8 mouse cellular contexts compared by ENCODE assay signal in the genomic region with DNA sequence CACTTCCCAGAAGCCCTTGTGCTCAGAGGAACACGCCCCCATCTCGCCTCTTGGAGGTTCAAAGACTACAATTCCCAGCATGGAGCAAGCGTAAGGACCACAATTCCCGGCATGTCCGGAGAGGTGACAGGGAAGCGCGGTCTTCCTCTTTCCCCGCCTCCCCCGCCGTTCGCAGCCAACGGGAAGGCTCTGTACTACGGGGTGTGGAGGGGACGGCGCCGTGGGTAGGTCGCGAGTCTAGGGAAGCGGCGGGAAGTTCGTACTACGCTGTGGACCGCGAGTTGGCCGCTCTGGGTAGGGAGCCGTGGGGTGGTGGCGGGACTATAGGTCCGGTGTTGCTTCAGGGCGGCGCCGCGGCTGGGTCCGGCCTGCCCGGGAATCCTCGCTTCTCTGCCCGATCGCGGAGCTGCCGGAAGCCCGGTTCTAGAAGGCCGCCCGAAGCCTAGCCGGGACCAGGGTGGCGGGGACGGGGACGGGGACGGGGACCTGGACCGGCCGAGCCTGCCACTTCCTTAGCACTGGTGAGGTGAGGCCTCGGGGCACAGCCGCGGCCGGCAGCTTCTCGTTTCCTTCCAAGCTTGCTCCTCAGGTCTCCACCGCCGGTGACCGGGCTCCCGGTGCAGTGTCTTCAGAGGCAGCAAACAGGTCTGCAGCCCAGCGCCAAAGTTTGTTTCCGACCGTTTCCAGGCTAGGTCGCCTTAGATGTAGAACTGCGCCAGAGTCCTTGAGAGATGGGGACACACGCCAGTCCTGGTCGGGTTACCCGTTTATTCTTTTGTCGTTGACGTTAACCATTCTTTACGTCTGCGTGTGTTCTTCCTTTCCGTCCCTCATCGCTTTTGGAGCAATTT. TPM values are rescaled to one million over a fixed set of nuclear protein-coding genes. Genes with fewer than 3 reads are reported as not detected.
DNase-seq lines count a peak whose midpoint lies in the region; ATAC-seq lines count a peak whose summit lies in the region.

A gene (plus strand): TSS at position 164 of the 851 bp plus-strand sequence.

- H3K27me3 ChIP-seq in hindbrain, embryonic 16.5 days (replicated peaks; ENCODE audit: control insufficient read depth, insufficient read depth, low read length): no peaks in the 10 kb centered on the region

- peaks cover 47% of the 10 kb centered on the region for H3K79me2 ChIP-seq in macrophage (ENCODE audit: inconsistent target)

- peaks cover 2% of the 10 kb centered on the region for H3K4me1 ChIP-seq in hindbrain, embryonic 16.5 days (ENCODE audit: control insufficient read depth, insufficient read depth, low read depth, low read length)

- H3K27ac ChIP-seq in hindbrain, embryonic 16.5 days (ENCODE audit: low read depth, low read length): peak within 1 kb of the TSS; percentile 44; the same call in 1 of the 2 replicates
- H3K27ac ChIP-seq in macrophage: peak within 1 kb of the TSS; percentile 62

- H3K9me3 ChIP-seq in hindbrain, embryonic 16.5 days (ENCODE audit: control insufficient read depth, low read length): no peaks in the 10 kb centered on the region

- H3K36me3 ChIP-seq in hindbrain, embryonic 16.5 days (ENCODE audit: control insufficient read depth, insufficient read depth, low read length): no peaks in the 10 kb centered on the region
- no peaks in the 10 kb centered on the region for H3K36me3 ChIP-seq in macrophage (ENCODE audit: inconsistent target)

- H3K4me3 ChIP-seq in hindbrain, embryonic 16.5 days (ENCODE audit: low read length): peak within 1 kb of the TSS; percentile 93
- peak within 1 kb of the TSS; percentile 87 for H3K4me3 ChIP-seq in macrophage (ENCODE audit: inconsistent target)

- H3K9ac ChIP-seq in hindbrain, embryonic 16.5 days (ENCODE audit: low read depth, low read length): peak within 1 kb of the TSS; percentile 74

- WGBS in hindbrain, embryonic 16.5 days: under 1% methylated on average over 69 of the region's 72 CpGs
- 1% methylated on average over 71 of the region's 72 CpGs for WGBS in macrophage (ENCODE audit: missing documents)

- H3K4me2 ChIP-seq in hindbrain, embryonic 16.5 days (ENCODE audit: low read length): peak within 1 kb of the TSS; percentile 69

- ATAC-seq in hindbrain, embryonic 16.5 days: peak; percentile 100

- peak; percentile 92 for DNase-seq in WW6 (ENCODE audit: low read depth, low spot score)
- DNase-seq in cerebellum, postnatal 4 days (ENCODE audit: low spot score in 2 of 2): peak; percentile 85 to 91
- DNase-seq in gastrocnemius, adult 18-20 months (ENCODE audit: low spot score): peak; percentile 97
- peak; percentile 94 to 98 for DNase-seq in left cerebral cortex, adult 18-20 months (ENCODE audit: low spot score in 2 of 2)
- DNase-seq in right cerebral cortex, adult 18-20 months: peak; percentile 99
- peak; percentile 83 for DNase-seq in urinary bladder, postnatal 10 days (ENCODE audit: low spot score)

RNA-seq across cellular contexts. Expression of the gene that starts here (rescaled TPM):
- total RNA-seq in gastrocnemius, adult 18-20 months (2021): 1 to 10 TPM; 3.8 to 4.6 TPM
- 29.3 and 31.7 TPM in 2 replicates for polyA plus RNA-seq in hindbrain, embryonic 16.5 days (2015; fragmentation: Nextera tagmentation; extraction: Ambion mirVana)
- total RNA-seq in left cerebral cortex, adult 18-20 months (2021): 10 to 100 TPM; 14.4 to 16.6 TPM
- total RNA-seq in macrophage (2018; cell fraction: chromatin; rRNA removed): 10 to 100 TPM; 14.5 to 76.2 (median 42.4) TPM
- total RNA-seq in macrophage (2018; cell fraction: cytosol; rRNA removed): 10 to 100 TPM; 17.2 to 28.0 (median 21.3) TPM
- total RNA-seq in macrophage (2018; cell fraction: nucleus; rRNA removed): 10 to 100 TPM; 12.6 to 63.4 (median 31.5) TPM
- 20.2 to 25.7 TPM (median 22.1 TPM) in 3 replicates for polyA plus RNA-seq in macrophage (2018)

Comparison
In these comparisons a context has a peak if more than half of its experiments do, and no peak if none do; other contexts are left out.
1. Peak in every context shown above with its lines: DNase-seq, ATAC-seq, H3K4me3 ChIP-seq and H3K27ac ChIP-seq.